Mouse (Mus musculus) spleen, embryonic (tissue): ENCODE results near the gene Wdr18.

Experiments used
- CTCF ChIA-PET: fragments of 350-600 bp; sonication (Branson Sonifier 250); formaldehyde crosslinking; loops from one replicate; lab custom pipeline; 2022; lab: Charles Lee

The Wdr18 gene

GRCm38 (mm10) chr10:80018739-80019297 lies 58.9 kb downstream of the Wdr18 start:
- CTCF ChIA-PET = no interaction called here

- CTCF ChIA-PET = no interaction called here
Observed at GRCm38 (mm10) chr10:80019471-80020131, 59.6 kb downstream of the Wdr18 start.
